Mouse (Mus musculus) olfactory bulb, adult 2 months (tissue): Measurements from ENCODE around the gene Mrc2.

Source experiments
- CTCF ChIP-seq: fragments of 200-500 bp; IDR thresholded peaks from 2 replicates; pipeline ENCODE4 v1.5.1; 2012; ENCODE audit warnings: low read depth, mild to moderate bottlenecking, low read length, moderate library complexity; ENCODE audit not compliant: insufficient read depth
- POLR2A ChIP-seq: fragments of 200-500 bp; IDR thresholded peaks from 2 replicates; pipeline ENCODE4 v1.6.1; 2012; ENCODE audit warnings: mild to moderate bottlenecking, low read depth, low read length, moderate library complexity; ENCODE audit not compliant: insufficient read depth

DNA sequence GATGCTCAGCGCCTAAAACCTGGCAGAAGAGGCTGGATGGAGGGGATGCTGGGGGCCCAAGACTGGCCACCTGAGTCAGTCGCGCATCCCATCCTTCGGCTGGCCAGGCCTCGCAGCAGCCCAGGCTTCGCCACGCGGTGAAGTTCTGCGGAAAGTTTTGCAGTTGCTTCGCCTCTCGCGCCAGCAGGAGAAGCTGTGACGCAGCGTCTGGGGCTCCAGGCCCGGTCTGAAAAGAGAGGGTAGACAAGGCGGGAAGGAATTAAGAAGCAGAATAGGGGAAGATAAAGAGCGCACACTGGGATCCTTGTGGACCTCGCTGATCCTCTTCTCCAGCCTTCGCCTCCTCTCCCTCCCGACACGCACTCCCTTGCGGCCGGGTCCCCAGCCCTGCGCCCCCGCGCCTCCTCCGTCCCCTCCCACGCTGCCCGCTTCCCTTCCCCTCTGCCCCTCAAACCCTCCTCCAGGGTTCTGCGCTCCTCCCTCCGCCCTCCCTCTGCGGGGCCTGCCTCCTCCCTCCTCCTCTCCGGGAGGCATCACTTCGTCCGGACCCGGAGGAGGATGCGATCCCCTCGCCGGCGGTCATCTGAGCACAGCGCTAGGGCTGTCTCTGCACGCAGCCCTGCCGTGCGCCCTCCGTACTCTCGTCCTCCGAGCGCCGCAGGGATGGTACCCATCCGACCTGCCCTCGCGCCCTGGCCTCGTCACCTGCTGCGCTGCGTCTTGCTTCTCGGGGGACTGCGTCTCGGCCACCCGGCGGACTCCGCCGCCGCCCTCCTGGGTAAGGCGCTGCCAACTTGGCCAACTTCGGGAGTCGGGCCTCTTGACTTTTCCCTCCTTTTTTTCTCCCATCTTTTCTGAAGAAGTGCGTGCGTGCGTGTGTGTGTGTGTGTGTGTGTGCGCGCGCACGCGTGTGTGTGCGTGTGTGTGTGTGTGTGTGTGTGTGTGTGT is at the start of gene Mrc2:
- TF ChIP-seq CTCF (no peak; the same call in 1 of the 2 replicates), POLR2A (no peak)
